Mouse (Mus musculus) stomach, embryonic 14.5 days (tissue): ENCODE measurements at regions not wholly inside any gene's neighbourhood (a gene's known extent, or its start where the extent isn't known, plus 50 kb on each side); places are given as distances from the start of the nearest gene placed in this dataset.

Experiments
- ATAC-seq: fragments of 200-750 bp; cut with Nextera tagmentation; 2 replicates; pipeline ENCODE4 v1.8.0; 2017; ENCODE audit warnings: low read depth, moderate TSS enrichment; ENCODE audit not compliant: insufficient number of reproducible peaks, insufficient read depth, low FRiP score
- H3K27ac ChIP-seq: fragments of 300-500 bp; sonication (generic); 2 replicates; pipeline ENCODE4 v1.5.1; 2014; ENCODE audit warnings: mild to moderate bottlenecking, low read length, moderate library complexity, mixed read lengths
- H3K27me3 ChIP-seq: fragments of 300-500 bp; sonication (generic); 2 replicates; pipeline ENCODE4 v1.6.1; 2014; ENCODE audit warnings: low read length, control low read depth, mixed read lengths; ENCODE audit not compliant: control insufficient read depth, insufficient read depth
- H3K36me3 ChIP-seq: fragments of 300-500 bp; sonication (generic); 2 replicates; pipeline ENCODE4 v1.6.1; 2014; ENCODE audit warnings: mild to moderate bottlenecking, control low read depth, low read length, moderate library complexity, mixed read lengths; ENCODE audit not compliant: control insufficient read depth, insufficient read depth
- H3K4me1 ChIP-seq: fragments of 300-500 bp; sonication (generic); 2 replicates; pipeline ENCODE4 v1.6.1; 2014; ENCODE audit warnings: low read length, control low read depth, mixed read lengths; ENCODE audit not compliant: control insufficient read depth, insufficient read depth
- H3K4me2 ChIP-seq: fragments of 300-500 bp; sonication (generic); replicated peaks from 2 replicates; pipeline ENCODE4 v1.6.1; 2014; ENCODE audit warnings: low read depth, low read length, control low read depth
- H3K4me3 ChIP-seq: fragments of 300-500 bp; sonication (generic); 2 replicates; pipeline ENCODE4 v1.5.1; 2014; ENCODE audit warnings: low read depth, low read length, control low read depth
- H3K9ac ChIP-seq: fragments of 300-500 bp; sonication (generic); replicated peaks from 2 replicates; pipeline ENCODE4 v1.6.1; 2014; ENCODE audit warnings: low read depth, mild to moderate bottlenecking, control low read depth, low read length, moderate library complexity, mixed read lengths
- H3K9me3 ChIP-seq: fragments of 300-500 bp; sonication (generic); 2 replicates; pipeline ENCODE4 v1.6.1; 2016; ENCODE audit warnings: low read depth, low read length, control low read depth; ENCODE audit not compliant: control insufficient read depth
- WGBS: fragments of 180-500 bp; shearing (Covaris S2); extraction: QIAGEN DNeasy Blood & Tissue Kit; methylation state at CpG from one replicate; pipeline ENCODE4 v1.1.7; 2014; 5-methylcytosine and 5-hydroxymethylcytosine counted together

DNA sequence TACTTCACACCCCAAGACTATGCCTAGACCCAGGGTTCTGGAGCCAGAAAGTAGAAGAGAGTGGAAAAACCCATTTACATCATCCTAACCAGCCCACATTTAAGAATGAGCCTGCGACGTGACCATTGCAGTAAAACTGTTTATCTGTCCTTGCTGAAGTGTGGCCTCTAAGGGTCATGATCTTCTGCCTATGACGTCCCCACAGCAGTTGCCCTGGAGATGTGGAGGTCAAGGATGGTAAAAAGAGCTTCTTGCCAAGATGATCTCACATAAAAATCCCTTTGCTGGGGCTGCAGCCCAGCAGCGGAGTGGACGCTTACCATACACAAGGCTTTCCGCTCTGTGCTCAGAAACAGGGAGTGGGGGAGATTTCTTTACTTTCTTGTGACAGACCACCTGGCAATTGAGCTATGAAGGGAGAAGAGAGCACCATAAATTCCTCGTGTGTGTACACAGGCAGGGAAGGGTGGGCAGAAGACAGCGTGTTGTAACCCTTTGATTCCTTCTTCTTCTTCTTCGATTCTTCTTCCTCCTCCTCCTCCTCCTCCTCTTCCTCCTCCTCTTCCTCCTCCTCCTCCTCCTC is 149.3 kb downstream of the Zfp36l1 start:
- H3K9ac ChIP-seq = no peak overlapping the region
- no peaks in the 10 kb centered on the region for H3K9me3 ChIP-seq
- H3K4me2 ChIP-seq = no peak overlapping the region
- no peaks in the 10 kb centered on the region for H3K27me3 ChIP-seq
- ATAC-seq = no peak
- 33% methylated on average over 9 of the region's 9 CpGs for WGBS
- H3K27ac ChIP-seq = peak overlapping the region; percentile 49; the same call in 1 of the 2 replicates
- peaks cover 29% of the 10 kb centered on the region for H3K4me1 ChIP-seq
- no peak overlapping the region for H3K4me3 ChIP-seq
- no peaks in the 10 kb centered on the region for H3K36me3 ChIP-seq

DNA sequence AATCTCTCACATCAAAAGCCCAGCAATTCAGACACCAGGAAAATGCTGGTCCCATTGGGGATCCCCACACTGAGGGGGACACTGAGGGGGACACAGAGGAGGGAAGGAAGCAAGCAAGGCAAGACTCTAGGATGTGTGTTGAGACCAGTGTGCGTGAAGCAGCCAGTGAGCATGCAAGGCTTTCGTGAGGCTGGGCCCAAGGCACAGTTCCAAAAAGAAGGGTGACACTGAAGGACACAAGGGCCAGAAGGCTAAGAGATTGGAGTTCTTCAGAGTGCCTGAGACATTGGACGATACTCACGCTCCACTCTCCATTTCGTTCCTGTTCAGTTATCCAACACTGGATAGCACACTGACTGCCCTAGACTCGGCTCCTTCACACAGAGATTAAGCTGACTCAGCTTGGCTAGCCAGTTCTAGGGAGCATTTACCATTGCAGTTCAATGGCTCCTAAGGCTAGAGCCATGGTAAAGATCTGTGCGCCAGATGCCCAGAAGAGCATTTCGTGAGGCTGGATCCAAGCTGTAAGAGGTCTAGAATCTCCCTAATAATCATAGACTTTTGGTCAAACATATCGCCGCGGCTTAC is 150.1 kb downstream of the Zfp36l1 start:
- H3K36me3 ChIP-seq = no peaks in the 10 kb centered on the region
- peaks cover 29% of the 10 kb centered on the region for H3K4me1 ChIP-seq
- ATAC-seq = no peak
- 93% methylated on average over 11 of the region's 11 CpGs for WGBS
- H3K4me3 ChIP-seq = no peak overlapping the region
- no peak overlapping the region; the same call in 1 of the 2 replicates for H3K27ac ChIP-seq
- no peaks in the 10 kb centered on the region for H3K27me3 ChIP-seq
- H3K9ac ChIP-seq = no peak overlapping the region
- no peaks in the 10 kb centered on the region for H3K9me3 ChIP-seq
- no peak overlapping the region for H3K4me2 ChIP-seq

DNA sequence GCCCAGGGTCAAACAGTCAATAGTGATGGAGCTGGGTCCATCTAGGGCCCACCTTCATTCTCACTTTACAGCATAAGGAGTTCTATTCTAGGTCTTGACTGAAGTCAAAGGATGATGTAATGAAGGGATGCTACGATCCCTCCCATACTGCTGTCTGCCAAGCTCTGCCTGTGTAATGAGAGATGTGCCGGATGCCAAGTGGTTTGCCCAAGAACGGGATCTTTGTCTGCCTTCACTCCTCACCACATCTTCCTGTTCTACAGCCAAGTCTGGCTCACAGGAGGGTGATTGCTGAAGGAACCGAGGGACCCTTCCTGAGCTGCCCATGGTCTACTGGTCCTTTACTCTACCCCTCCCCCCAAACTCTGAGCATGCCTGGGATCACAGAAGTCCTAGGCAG is 150.9 kb downstream of the Zfp36l1 start:
- Histone ChIP-seq H3K4me1 (peaks cover 26% of the 10 kb centered on the region), H3K9ac (no peak overlapping the region), H3K27ac (no peak overlapping the region), H3K36me3 (no peaks in the 10 kb centered on the region), H3K4me2 (no peak overlapping the region), H3K4me3 (no peak overlapping the region), H3K9me3 (no peaks in the 10 kb centered on the region), H3K27me3 (no peaks in the 10 kb centered on the region)
- no peak for ATAC-seq
- WGBS = 80% methylated on average over 4 of the region's 4 CpGs

DNA sequence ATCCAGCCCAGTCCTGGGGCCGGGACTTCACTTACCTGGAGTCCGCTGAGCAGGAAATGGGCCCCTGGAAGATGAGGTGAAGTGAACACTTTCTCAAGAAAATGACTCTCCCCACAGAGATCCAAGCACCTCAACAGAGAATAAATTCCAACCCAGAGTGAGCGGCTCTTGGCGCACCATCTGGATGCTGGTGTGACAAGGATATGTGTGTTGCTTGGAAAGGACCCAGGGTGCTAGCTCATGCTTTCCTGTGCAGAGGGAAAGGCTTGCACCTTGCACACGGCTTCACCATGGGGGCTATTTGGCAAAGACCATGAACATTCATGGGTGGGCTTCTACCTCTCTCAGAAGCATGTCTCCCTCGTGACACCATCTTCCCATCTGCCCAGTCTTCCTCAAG is 151.7 kb downstream of the Zfp36l1 start:
- H3K4me2 ChIP-seq = no peak overlapping the region
- H3K9me3 ChIP-seq = no peaks in the 10 kb centered on the region
- H3K27me3 ChIP-seq = no peaks in the 10 kb centered on the region
- no peak for ATAC-seq
- H3K4me1 ChIP-seq = peaks cover 18% of the 10 kb centered on the region
- 91% methylated on average over 6 of the region's 6 CpGs for WGBS
- H3K4me3 ChIP-seq = no peak overlapping the region
- no peak overlapping the region for H3K27ac ChIP-seq
- no peak overlapping the region for H3K9ac ChIP-seq
- no peaks in the 10 kb centered on the region for H3K36me3 ChIP-seq

DNA sequence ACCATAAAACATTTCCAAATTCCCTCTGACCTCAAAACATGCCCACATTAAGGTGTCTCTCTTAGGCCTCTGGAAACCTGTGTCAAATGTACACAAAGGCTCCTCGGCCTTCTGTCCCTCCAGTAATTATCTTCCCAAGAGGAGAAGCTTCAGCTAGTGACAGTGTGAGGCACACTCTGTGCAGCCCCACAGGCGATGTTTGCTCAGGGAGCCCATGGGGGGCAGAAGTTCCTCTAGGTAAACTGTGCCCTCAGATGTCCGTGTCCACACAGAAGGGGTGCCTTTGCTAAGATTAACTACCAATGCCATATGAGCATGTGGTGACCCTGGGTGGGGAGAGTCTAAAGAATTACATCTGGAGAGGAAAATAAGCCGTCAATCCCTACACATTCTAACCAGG is 152.4 kb downstream of the Zfp36l1 start:
- Histone ChIP-seq H3K27ac (no peak overlapping the region), H3K27me3 (no peaks in the 10 kb centered on the region), H3K4me3 (no peak overlapping the region), H3K4me2 (no peak overlapping the region), H3K4me1 (peaks cover 12% of the 10 kb centered on the region), H3K9me3 (no peaks in the 10 kb centered on the region), H3K9ac (no peak overlapping the region), H3K36me3 (no peaks in the 10 kb centered on the region)
- no peak for ATAC-seq
- WGBS = 57% methylated on average over 4 of the region's 4 CpGs

DNA sequence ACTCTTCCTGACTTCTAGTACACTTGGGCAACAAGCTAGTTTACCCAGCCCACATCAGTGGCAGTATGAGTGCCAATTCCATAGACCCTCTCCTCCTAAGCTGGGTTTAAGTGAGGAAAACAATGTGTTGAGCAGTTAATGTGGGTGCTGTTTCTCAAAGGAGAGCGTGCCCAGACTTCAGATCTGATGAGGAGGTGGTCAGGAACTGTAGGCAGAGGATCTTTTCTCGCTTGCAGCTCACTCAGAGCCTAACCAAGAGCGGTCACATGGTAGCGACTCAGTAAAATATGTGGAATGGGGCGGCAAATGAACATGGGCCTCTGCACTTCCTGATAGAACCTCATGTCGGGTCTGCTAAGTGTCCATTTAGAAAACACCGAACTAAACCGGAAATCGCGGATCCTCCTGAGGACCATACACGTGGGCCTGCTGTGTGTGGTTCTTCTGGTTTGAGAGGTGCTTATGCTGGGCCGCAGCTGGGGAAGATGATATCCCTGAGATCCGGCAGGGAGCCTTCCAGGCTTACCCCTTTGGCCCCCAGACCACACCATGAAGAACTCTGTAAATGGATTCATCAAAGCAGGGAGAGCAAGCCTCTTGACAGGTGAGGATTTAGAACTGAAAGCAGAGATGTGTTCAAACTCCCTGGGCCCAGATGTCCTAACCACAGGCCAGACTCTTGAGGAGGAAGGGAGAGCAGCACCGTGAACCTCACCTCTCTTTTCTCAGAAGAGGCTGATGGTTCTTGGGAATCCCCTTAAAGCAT is 153.1 kb downstream of the Zfp36l1 start:
- no peak for ATAC-seq
- 75% methylated on average over 14 of the region's 14 CpGs for WGBS

DNA sequence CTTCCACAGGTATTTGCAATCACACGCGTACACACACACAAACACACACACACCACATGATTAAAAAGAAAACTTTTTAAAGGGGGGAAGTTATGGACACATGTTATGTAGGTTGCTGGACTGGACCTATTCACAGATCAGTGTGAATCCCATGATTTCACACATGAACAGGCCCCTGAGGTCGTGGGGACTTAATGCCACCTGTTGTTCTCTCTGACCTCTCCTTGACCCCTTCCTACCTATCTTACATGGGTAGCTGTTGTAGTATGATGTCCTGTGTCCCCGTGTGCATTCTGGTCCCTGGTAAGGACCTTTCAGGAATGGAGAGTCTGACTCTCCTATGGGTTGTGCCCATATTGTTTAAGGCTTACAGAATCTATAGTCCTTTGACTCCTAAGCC is 155.6 kb downstream of the Zfp36l1 start:
- Histone ChIP-seq H3K4me3 (no peak overlapping the region), H3K4me1 (no peaks in the 10 kb centered on the region; the same call in 1 of the 2 replicates), H3K9me3 (no peaks in the 10 kb centered on the region), H3K4me2 (no peak overlapping the region), H3K27ac (no peak overlapping the region), H3K27me3 (no peaks in the 10 kb centered on the region), H3K9ac (no peak overlapping the region), H3K36me3 (no peaks in the 10 kb centered on the region)
- WGBS = 79% methylated on average over 4 of the region's 4 CpGs
- no peak for ATAC-seq

More for the DNA sequence above, 153.1 kb downstream of the Zfp36l1 start:
- H3K4me3 ChIP-seq = no peak overlapping the region
- no peak overlapping the region for H3K9ac ChIP-seq
- H3K9me3 ChIP-seq = no peaks in the 10 kb centered on the region
- no peaks in the 10 kb centered on the region for H3K27me3 ChIP-seq
- no peak overlapping the region for H3K27ac ChIP-seq
- H3K4me2 ChIP-seq = no peak overlapping the region
- peaks cover 7% of the 10 kb centered on the region; the same call in 1 of the 2 replicates for H3K4me1 ChIP-seq
- H3K36me3 ChIP-seq = no peaks in the 10 kb centered on the region

DNA sequence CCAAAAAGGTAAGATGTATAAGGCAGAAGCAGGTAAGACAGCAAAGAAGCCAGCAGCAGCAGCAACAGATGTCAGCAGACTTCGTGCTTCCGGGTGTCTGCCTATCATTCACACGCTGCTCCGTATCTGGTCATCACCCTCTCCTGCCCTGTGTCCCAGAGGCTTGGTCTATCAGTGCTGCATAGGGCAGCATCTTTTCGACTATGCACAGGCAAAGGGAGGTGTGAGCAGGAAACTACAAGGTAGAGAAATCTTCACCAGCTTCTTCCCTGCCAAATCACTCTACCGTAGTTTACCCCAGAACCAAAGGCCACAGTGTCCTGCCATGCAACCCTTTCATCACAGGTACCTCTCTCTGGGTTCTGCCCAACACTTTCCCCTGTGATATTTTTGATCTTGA is 156.5 kb downstream of the Zfp36l1 start:
- H3K36me3 ChIP-seq = no peaks in the 10 kb centered on the region
- no peak overlapping the region for H3K27ac ChIP-seq
- no peak overlapping the region for H3K4me2 ChIP-seq
- no peak overlapping the region for H3K9ac ChIP-seq
- 91% methylated on average over 6 of the region's 6 CpGs for WGBS
- H3K4me3 ChIP-seq = no peak overlapping the region
- ATAC-seq = no peak
- H3K4me1 ChIP-seq = no peaks in the 10 kb centered on the region; the same call in 1 of the 2 replicates
- no peaks in the 10 kb centered on the region for H3K27me3 ChIP-seq
- no peaks in the 10 kb centered on the region for H3K9me3 ChIP-seq
